Mouse (Mus musculus): ENCODE data around the gene Ces1h. TPM values are rescaled to one million over a fixed set of nuclear protein-coding genes. Genes with fewer than 3 reads are reported as not detected.

Ces1h gene
- polyA plus RNA-seq (2014; fragmentation: Illumina TruSeq; extraction: RNeasy Lipid Tissue Mini Kit (QIAGEN cat#74804); ENCODE audit: low read depth, low replicate concordance) = not detected

GRCm38 (mm10) chr8:93379625-93380024 is at the start of gene Ces1h:
Ces1h (minus strand) TSS chr8:93379725.

DNA sequence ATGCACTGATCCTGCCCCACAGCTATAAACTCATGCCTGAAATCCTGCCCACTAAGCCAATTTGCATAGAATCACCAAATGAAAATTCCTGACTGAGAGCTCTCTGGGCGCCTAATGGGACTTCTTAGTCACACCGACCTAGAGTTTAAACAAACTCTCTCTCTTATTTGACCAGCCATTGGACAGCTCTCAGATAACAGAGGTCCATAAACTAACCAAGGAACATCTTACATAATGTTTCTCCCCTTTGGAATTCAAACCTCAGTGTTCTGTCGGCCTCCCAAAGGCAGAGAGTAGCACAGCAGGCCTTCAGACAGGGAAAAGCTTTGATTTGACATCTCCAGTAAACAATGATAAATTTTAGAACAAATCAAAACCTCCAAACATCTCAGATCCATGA is 42.3 kb downstream of the Ces1h start, which contains the start of gene Ces1g:
Ces1g (minus strand) TSS at position 102 of the 400 bp plus-strand sequence.

Other genes with a start within 250 kb of the Ces1h start
- 2.2 TPM for gene Ces1c, start 248.4 kb downstream of the Ces1h start, polyA plus RNA-seq (2014; fragmentation: Illumina TruSeq; extraction: RNeasy Lipid Tissue Mini Kit (QIAGEN cat#74804); ENCODE audit: low read depth, low replicate concordance)
- gene Ces1d, start 181.9 kb downstream of the Ces1h start, polyA plus RNA-seq (2014; fragmentation: Illumina TruSeq; extraction: RNeasy Lipid Tissue Mini Kit (QIAGEN cat#74804); ENCODE audit: low read depth, low replicate concordance) = 262 TPM
- 0.79 TPM for gene Ces1e, start 150.1 kb downstream of the Ces1h start, polyA plus RNA-seq (2014; fragmentation: Illumina TruSeq; extraction: RNeasy Lipid Tissue Mini Kit (QIAGEN cat#74804); ENCODE audit: low read depth, low replicate concordance)
- 1.9 TPM for gene Ces1f, start 100.0 kb downstream of the Ces1h start, polyA plus RNA-seq (2014; fragmentation: Illumina TruSeq; extraction: RNeasy Lipid Tissue Mini Kit (QIAGEN cat#74804); ENCODE audit: low read depth, low replicate concordance)
- gene Ces1g, start 42.4 kb downstream of the Ces1h start, polyA plus RNA-seq (2014; fragmentation: Illumina TruSeq; extraction: RNeasy Lipid Tissue Mini Kit (QIAGEN cat#74804); ENCODE audit: low read depth, low replicate concordance) = not detected
- not detected for gene Ces5a, start 156.1 kb upstream of the Ces1h start, polyA plus RNA-seq (2014; fragmentation: Illumina TruSeq; extraction: RNeasy Lipid Tissue Mini Kit (QIAGEN cat#74804); ENCODE audit: low read depth, low replicate concordance)

Measured in heart, adult 10 weeks (tissue).